ENCODE assay signal across 9 mouse cellular contexts in the genomic region with DNA sequence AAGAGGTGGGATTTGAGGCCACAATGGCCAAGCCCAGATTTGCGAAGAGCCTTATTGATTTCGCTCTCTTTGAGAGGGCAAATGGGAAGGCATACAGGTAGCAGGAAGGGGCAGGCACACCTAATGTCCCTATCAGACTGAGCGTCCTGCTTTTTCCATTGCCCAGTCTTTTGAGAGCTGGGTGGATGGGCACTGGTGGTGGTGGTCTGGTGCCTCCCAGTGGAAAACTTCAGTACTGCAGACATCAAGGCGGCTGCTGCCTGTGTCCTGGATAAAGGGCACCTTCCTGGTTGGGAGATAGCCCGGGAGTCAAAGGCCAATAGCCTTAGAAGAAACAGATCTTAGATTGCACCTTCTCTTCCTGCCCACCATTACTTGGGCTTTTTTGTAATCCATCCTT. TPM values are rescaled to one million over a fixed set of nuclear protein-coding genes. Genes with fewer than 3 reads are reported as not detected.
A peak's percentile ranks its signal among the peaks of the same experiment; 100 is the strongest.
DNase-seq lines count a peak whose midpoint lies in the region; ATAC-seq and TF ChIP-seq lines count a peak whose summit lies in the region.
"Had no signal": no experiment of that assay in that cellular context is flagged by ENCODE, and none has a peak within 500 bp of the region (broad histone marks: within the 10 kb centered on the region; RNA-seq: fewer than 3 reads in every experiment).

No protein-coding gene starts in this region.

- H3K36me3 ChIP-seq in forebrain, embryonic 11.5 days (ENCODE audit: control insufficient read depth, insufficient read depth, low read length), result no peaks in the 10 kb centered on the region
- H3K36me3 ChIP-seq in stomach, embryonic 16.5 days (ENCODE audit: control insufficient read depth, insufficient read depth, low read length), result no peaks in the 10 kb centered on the region
- H3K36me3 ChIP-seq: liver, embryonic 13.5 days had no signal

- no peaks in the 10 kb centered on the region for H3K27me3 ChIP-seq in forebrain, embryonic 11.5 days (ENCODE audit: control insufficient read depth, insufficient read depth, low read length)
- H3K27me3 ChIP-seq in stomach, embryonic 16.5 days (ENCODE audit: control insufficient read depth, insufficient read depth, low read length), result no peaks in the 10 kb centered on the region
- H3K27me3 ChIP-seq: liver, embryonic 13.5 days had no signal

- H3K4me3 ChIP-seq in bone marrow macrophage, adult 2 months (ENCODE audit: insufficient read depth, low read length), result no peak overlapping the region
- no peak overlapping the region for H3K4me3 ChIP-seq in forebrain, embryonic 11.5 days (ENCODE audit: low read depth, low read length)
- H3K4me3 ChIP-seq in stomach, embryonic 16.5 days (replicated peaks; ENCODE audit: low read length), result no peak overlapping the region
- H3K4me3 ChIP-seq: liver, embryonic 13.5 days had no signal

- peak; percentile 70 for TF ChIP-seq CTCF in bone marrow macrophage, adult 2 months (IDR thresholded peaks at IDR 0.05; ENCODE audit: low read depth, low read length)

- ATAC-seq in frontal cortex, adult (ENCODE audit: low TSS enrichment), result no peak
- ATAC-seq in forebrain, embryonic 11.5 days (replicated peaks; ENCODE audit: low FRiP score), result peak; percentile 67; the same call in 1 of the 2 replicates
- peak; percentile 71 for ATAC-seq in monocyte, adult 5-6 weeks (replicated peaks; ENCODE audit: insufficient number of reproducible peaks, low FRiP score, low TSS enrichment, poor library complexity, severe bottlenecking)
- ATAC-seq in stomach, embryonic 16.5 days (ENCODE audit: insufficient read depth, low FRiP score), result no peak; the same call in 1 of the 2 replicates

- no peak overlapping the region for H3K27ac ChIP-seq in bone marrow macrophage, adult 2 months (ENCODE audit: insufficient read depth, low read depth, low read length)
- H3K27ac ChIP-seq in forebrain, embryonic 11.5 days (ENCODE audit: low read depth, low read length), result no peak overlapping the region
- H3K27ac ChIP-seq in stomach, embryonic 16.5 days (ENCODE audit: low read length), result 0 out of 2 replicates have a peak overlapping the region, but pooled peaks have one; percentile 1
- H3K27ac ChIP-seq: liver, embryonic 13.5 days had no signal

- no peak overlapping the region for H3K4me2 ChIP-seq in forebrain, embryonic 11.5 days (ENCODE audit: low read depth, low read length, severe bottlenecking)
- no peak overlapping the region for H3K4me2 ChIP-seq in stomach, embryonic 16.5 days (ENCODE audit: low read depth, low read length)
- H3K4me2 ChIP-seq: liver, embryonic 13.5 days had no signal

- no peaks in the 10 kb centered on the region for H3K9me3 ChIP-seq in forebrain, embryonic 11.5 days (ENCODE audit: control insufficient read depth, low read length)
- H3K9me3 ChIP-seq in stomach, embryonic 16.5 days (replicated peaks; ENCODE audit: control insufficient read depth, low read length), result no peaks in the 10 kb centered on the region
- H3K9me3 ChIP-seq: liver, embryonic 13.5 days had no signal

- no peak for TF ChIP-seq POLR2A in bone marrow macrophage, adult 2 months (IDR thresholded peaks at IDR 0.05; ENCODE audit: borderline replicate concordance, low read depth, low read length)

- peak; percentile 67 to 77 for DNase-seq in frontal cortex, postnatal 25 days (ENCODE audit: low spot score in 2 of 2)
- DNase-seq in forebrain, embryonic 11.5 days (ENCODE audit: low spot score), result peak; percentile 84
- peak; percentile 47 for DNase-seq in hindlimb bud, embryonic 11.5 days (ENCODE audit: extremely low spot score, low read depth, low spot score)
- peak; percentile 74 to 77 for DNase-seq in left cerebral cortex, postnatal 25 days (ENCODE audit: low spot score in 2 of 2)
- DNase-seq: liver, embryonic 13.5 days had no signal

- peaks cover 7% of the 10 kb centered on the region for H3K4me1 ChIP-seq in bone marrow macrophage, adult 2 months (ENCODE audit: control insufficient read depth, insufficient read depth, low read length)
- H3K4me1 ChIP-seq in forebrain, embryonic 11.5 days (replicated peaks; ENCODE audit: control insufficient read depth, insufficient read depth, low read length), result peaks cover 2% of the 10 kb centered on the region; the same call in 1 of the 2 replicates
- peaks cover 7% of the 10 kb centered on the region; the same call in 1 of the 2 replicates for H3K4me1 ChIP-seq in stomach, embryonic 16.5 days (ENCODE audit: control insufficient read depth, insufficient read depth, low read length)
- H3K4me1 ChIP-seq: liver, embryonic 13.5 days had no signal

- no peak overlapping the region for H3K9ac ChIP-seq in forebrain, embryonic 11.5 days (ENCODE audit: low read length)
- H3K9ac ChIP-seq in stomach, embryonic 16.5 days (ENCODE audit: low read length), result no peak overlapping the region
- H3K9ac ChIP-seq: liver, embryonic 13.5 days had no signal

- intact Hi-C loops in left cerebral cortex, postnatal 25 days (cut with DNase I), result loop anchor here (2.0 to 10.0 kb wide), 4 partner anchors 45 to 533 kb away; no protein-coding TSS in a partner anchor

- WGBS in forebrain, embryonic 11.5 days, result 39% methylated on average over 5 of the region's 5 CpGs
- WGBS in stomach, embryonic 16.5 days, result 30% methylated on average over 5 of the region's 5 CpGs

RNA-seq across cellular contexts. Expression of gene Rcvrn, which starts 47.4 kb away (rescaled TPM):
- polyA plus RNA-seq in bone marrow macrophage, adult 2 months (2012; ENCODE audit: insufficient read depth, insufficient read length, missing spikeins), result not detected in 2 replicates
- polyA plus RNA-seq in forebrain, embryonic 11.5 days (2014; fragmentation: Nextera tagmentation; extraction: Ambion mirVana), result not detected in 2 replicates
- 1 to 10 TPM; 1.1 TPM for total RNA-seq in left cerebral cortex, postnatal 25 days (2021)
- total RNA-seq in monocyte, adult 5-6 weeks (2017), result not detected in 3 replicates
- polyA plus RNA-seq in stomach, embryonic 16.5 days (2015; fragmentation: Nextera tagmentation; extraction: Ambion mirVana), result not detected in 2 replicates
- polyA plus RNA-seq: liver, embryonic 13.5 days had no signal

Comparison
In these comparisons a context has a peak if more than half of its experiments do, and no peak if none do; other contexts are left out.
1. ATAC-seq: peak in forebrain, embryonic 11.5 days (single experiment) and monocyte, adult 5-6 weeks (single experiment); none in frontal cortex, adult (single experiment) and stomach, embryonic 16.5 days (single experiment).
2. Peak in every context shown above with its lines, with median percentiles within 50 percentile points of each other: DNase-seq.